Mouse (Mus musculus): ENCODE data around the gene Adarb2. TPM values are rescaled to one million over a fixed set of nuclear protein-coding genes. Genes with fewer than 3 reads are reported as not detected.

Gene Adarb2
- total RNA-seq, 1 experiment from 2014 or later: not detected

- DNase-seq: no peak
Measured at GRCm38 (mm10) chr13:8369868-8370387, 167.3 kb downstream of the Adarb2 start.

DNA sequence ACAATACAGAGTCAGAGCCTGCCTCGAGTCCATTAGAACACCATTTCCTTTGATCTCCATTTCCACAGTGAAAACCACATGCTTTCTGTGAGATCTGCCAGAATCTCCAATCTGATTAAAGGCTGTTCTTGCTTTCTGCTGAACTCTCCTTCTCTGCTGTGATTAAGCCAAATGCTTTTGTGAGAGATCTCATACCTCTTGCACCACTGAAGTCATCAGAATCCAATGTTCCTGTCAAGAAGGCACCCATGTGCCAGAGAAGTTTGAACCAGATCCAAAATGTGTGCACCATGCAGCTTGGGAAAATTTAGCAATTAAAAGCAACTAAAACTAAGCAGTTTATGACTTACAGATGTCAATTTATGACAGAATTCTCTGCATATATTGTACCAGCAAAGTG lies 185.9 kb downstream of the Adarb2 start:
- no peak for DNase-seq

- DNase-seq: no peak
Measured at GRCm38 (mm10) chr13:8400265-8401041, 197.8 kb downstream of the Adarb2 start.

GRCm38 (mm10) chr13:8402324-8402873 lies 199.7 kb downstream of the Adarb2 start:
- DNase-seq: no peak

- no peak for DNase-seq
Measured at GRCm38 (mm10) chr13:8406020-8406419, 203.4 kb downstream of the Adarb2 start.

GRCm38 (mm10) chr13:8410353-8411318 lies 208.0 kb downstream of the Adarb2 start:
- DNase-seq: no peak

GRCm38 (mm10) chr13:8424019-8424719 lies 221.5 kb downstream of the Adarb2 start:
- DNase-seq: no peak

- DNase-seq: no peak
Measured at GRCm38 (mm10) chr13:8439188-8439835, 236.6 kb downstream of the Adarb2 start.

- no peak for DNase-seq
Measured at GRCm38 (mm10) chr13:8445415-8445814, 242.7 kb downstream of the Adarb2 start.

GRCm38 (mm10) chr13:8448192-8448879 lies 245.7 kb downstream of the Adarb2 start:
- DNase-seq: no peak

DNA sequence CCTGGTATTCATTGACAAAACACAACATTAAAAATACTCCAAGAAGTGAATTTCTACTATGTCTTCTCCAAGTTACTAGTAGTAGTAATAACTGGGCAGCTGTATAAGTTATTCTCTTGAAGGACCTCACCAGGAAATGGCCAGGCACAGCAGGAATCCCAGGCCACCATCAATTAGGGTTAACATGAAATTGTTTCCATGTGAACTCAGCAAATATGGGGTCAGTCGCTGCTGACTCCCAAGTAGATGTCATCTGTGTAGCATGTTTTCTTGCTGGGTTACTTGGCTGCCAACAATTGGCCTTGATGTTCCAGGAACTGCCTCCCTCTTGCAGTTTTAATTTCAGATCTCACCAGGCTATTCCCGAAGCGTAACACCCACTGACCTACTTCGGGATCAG lies 248.9 kb downstream of the Adarb2 start:
- peak; percentile 9 for DNase-seq

- DNase-seq: no peak
Measured at GRCm38 (mm10) chr13:8456886-8457285, 254.2 kb downstream of the Adarb2 start.

DNA sequence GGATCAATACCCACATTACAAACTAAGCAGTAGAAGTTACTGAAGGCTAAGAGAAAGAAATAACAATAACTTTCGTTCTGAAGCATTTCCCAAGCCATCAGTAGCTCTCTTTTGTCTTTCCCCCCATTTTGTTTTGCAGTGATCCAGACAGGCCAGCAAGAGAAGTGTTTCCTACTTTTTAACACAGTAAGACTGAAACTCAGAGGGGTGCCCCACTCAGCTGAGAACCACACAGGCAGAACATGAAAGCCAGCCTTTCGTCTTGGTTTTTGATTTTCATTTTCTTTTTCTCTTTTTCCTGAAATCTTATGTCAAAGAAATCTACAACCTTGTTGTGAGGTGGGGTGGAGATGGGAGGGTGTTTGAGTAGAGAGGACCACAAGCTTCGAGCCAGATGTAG lies 255.2 kb downstream of the Adarb2 start:
- DNase-seq: no peak

- DNase-seq: no peak
Measured at GRCm38 (mm10) chr13:8467591-8468366, 265.1 kb downstream of the Adarb2 start.

DNA sequence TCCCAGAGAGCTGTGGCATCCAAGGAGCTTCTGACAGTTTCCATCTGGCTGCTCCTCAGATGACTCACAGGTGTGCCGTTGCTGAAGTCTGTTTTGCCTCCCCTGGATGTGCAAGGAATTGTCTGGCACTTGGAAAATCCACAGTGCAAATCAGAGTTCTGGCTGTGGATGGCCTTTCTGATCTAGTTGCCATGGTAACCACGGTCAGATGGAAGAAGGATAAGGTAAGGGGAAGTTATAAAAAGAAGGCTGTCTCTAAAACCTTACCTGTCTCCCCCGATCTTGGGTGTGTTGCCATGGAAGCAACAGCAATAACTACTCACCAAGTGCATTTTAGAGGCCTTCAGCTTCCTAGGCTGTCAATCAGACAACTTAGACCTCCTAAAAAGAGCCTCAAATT lies 273.6 kb downstream of the Adarb2 start:
- DNase-seq: no peak

- no peak for DNase-seq
Measured at GRCm38 (mm10) chr13:8478731-8479130, 276.1 kb downstream of the Adarb2 start.

DNA sequence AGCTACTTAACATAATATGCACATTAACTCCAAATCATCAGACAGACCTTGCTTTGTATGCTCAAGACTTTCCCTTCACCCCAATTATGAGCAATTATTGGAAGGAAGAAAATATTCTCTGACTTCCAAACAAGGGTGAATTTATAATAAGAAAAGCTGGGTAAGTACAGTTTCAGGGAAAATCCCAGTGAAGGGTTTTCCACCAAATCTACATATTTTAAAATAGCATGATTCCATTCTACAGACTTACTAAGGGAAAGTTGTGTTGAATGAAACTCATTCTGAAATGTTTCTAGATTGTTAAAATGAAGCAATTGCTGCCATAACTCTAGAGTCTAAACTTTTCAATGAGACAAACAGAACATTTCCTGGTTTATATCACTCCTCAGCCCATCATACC lies 277.3 kb downstream of the Adarb2 start:
- DNase-seq: no peak

GRCm38 (mm10) chr13:8481347-8481746 lies 278.7 kb downstream of the Adarb2 start:
- DNase-seq: no peak

- DNase-seq: peak; percentile 51
Measured at GRCm38 (mm10) chr13:8484592-8485272, 282.1 kb downstream of the Adarb2 start.
